Comparison of ENCODE assay signal across 8 mouse cellular contexts in the genomic region with DNA sequence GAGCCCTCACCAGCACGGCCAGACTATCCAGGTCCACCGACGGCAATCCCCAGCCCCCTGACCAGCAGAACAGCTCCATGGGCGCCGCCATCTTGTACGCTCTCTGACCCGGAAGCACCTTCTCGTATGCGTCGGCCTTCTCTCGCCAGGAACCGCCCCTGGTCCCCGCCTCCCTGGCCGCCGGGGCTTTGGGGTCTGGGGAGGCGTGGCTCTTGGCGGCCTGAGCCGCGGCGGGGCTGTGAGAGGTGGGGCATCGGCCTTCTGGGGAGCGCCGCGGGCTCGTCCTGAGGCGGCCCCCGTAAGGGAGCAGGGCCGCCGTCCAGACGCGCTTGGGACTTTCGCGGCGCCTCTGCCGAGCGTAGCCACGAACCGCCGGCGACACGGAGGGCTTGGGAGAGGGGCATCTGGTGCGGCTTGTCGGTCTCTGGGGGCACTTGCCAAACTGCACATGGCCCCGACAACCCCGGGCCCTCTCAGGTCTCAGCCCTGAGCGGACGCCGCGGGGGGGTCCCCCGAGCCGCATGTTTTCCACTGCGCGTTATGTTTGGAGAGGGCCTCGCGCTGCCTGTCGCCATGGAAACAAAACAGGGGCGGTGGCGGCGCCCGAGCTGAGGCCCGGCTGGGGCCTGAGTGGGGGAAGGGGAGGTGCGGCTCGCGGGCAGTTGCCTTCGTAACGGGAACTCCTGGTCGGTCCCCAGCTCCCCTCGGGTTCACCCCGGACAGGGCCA. TPM values are rescaled to one million over a fixed set of nuclear protein-coding genes. Genes with fewer than 3 reads are reported as not detected.
DNase-seq lines count a peak whose midpoint lies in the region; ATAC-seq lines count a peak whose summit lies in the region.

No protein-coding gene starts in this region.

- DNase-seq in R1 (ENCODE audit: low read depth, low spot score), result peak; percentile 96
- peak; percentile 91 to 92 for DNase-seq in cerebellum, postnatal 14 days
- peak; percentile 81 to 86 for DNase-seq in frontal cortex, postnatal 14 days (ENCODE audit: low spot score in 2 of 2)
- DNase-seq in layer of hippocampus, postnatal 36 days, result peak; percentile 91 to 93
- DNase-seq in lung, postnatal 25 days (ENCODE audit: low spot score), result peak; percentile 95
- DNase-seq in retina, adult 2 months (ENCODE audit: low read depth, low spot score), result peak; percentile 80
- peak; percentile 86 for DNase-seq in thymus, postnatal 25 days

- peaks cover 22% of the 10 kb centered on the region for H3K36me3 ChIP-seq in hindbrain, embryonic 13.5 days

- H3K4me1 ChIP-seq in hindbrain, embryonic 13.5 days (replicated peaks), result peaks cover 50% of the 10 kb centered on the region

- under 1% methylated on average over 69 of the region's 69 CpGs for WGBS in hindbrain, embryonic 13.5 days

- H3K4me3 ChIP-seq in hindbrain, embryonic 13.5 days, result peak overlapping the region; percentile 64

- no peaks in the 10 kb centered on the region for H3K9me3 ChIP-seq in hindbrain, embryonic 13.5 days

- H3K27ac ChIP-seq in hindbrain, embryonic 13.5 days, result peak overlapping the region; percentile 99

- H3K4me2 ChIP-seq in hindbrain, embryonic 13.5 days, result peak overlapping the region; percentile 69

- ATAC-seq in hindbrain, embryonic 13.5 days (ENCODE audit: low FRiP score), result peak; percentile 90

- peak overlapping the region; percentile 88 for H3K9ac ChIP-seq in hindbrain, embryonic 13.5 days

- H3K27me3 ChIP-seq in hindbrain, embryonic 13.5 days, result no peaks in the 10 kb centered on the region

RNA-seq across cellular contexts. Expression of gene Thbs3, which starts 1.0 kb away (rescaled TPM):
- polyA plus RNA-seq in hindbrain, embryonic 13.5 days (2015; fragmentation: Nextera tagmentation; extraction: Ambion mirVana), result 53.5 and 60.7 TPM in 2 replicates
- 10 to 100 TPM; 37.7 to 38.1 TPM for total RNA-seq in layer of hippocampus, postnatal 36 days (2021)

RNA-seq across cellular contexts. Expression of gene Gba, which starts 11.2 kb away (rescaled TPM):
- 47.9 TPM in 2 replicates for polyA plus RNA-seq in hindbrain, embryonic 13.5 days (2015; fragmentation: Nextera tagmentation; extraction: Ambion mirVana)
- 10 to 100 TPM; 57.0 to 61.9 TPM for total RNA-seq in layer of hippocampus, postnatal 36 days (2021)

RNA-seq across cellular contexts. Expression of gene Mtx1, which starts 12.9 kb away (rescaled TPM):
- 161 and 166 TPM in 2 replicates for polyA plus RNA-seq in hindbrain, embryonic 13.5 days (2015; fragmentation: Nextera tagmentation; extraction: Ambion mirVana)
- 10 to 100 TPM; 89.5 to 93.8 TPM for total RNA-seq in layer of hippocampus, postnatal 36 days (2021)

RNA-seq across cellular contexts. Expression of gene Muc1, which starts 14.9 kb away (rescaled TPM):
- polyA plus RNA-seq in hindbrain, embryonic 13.5 days (2015; fragmentation: Nextera tagmentation; extraction: Ambion mirVana), result 1.3 and 2.8 TPM in 2 replicates
- 1 to 10 TPM in 1 of 2 experiments, under 1 TPM in 1; 0.61 to 1.0 TPM for total RNA-seq in layer of hippocampus, postnatal 36 days (2021)

RNA-seq across cellular contexts. Expression of gene Fam189b, which starts 31.0 kb away (rescaled TPM):
- polyA plus RNA-seq in hindbrain, embryonic 13.5 days (2015; fragmentation: Nextera tagmentation; extraction: Ambion mirVana), result 29.9 and 30.0 TPM in 2 replicates
- total RNA-seq in layer of hippocampus, postnatal 36 days (2021), result 10 to 100 TPM; 57.8 to 71.0 TPM

Comparison
In these comparisons a context has a peak if more than half of its experiments do, and no peak if none do; other contexts are left out.
1. Peak in every context shown above with its lines: DNase-seq, ATAC-seq, H3K4me3 ChIP-seq and H3K27ac ChIP-seq.